Mouse (Mus musculus) embryonic fibroblast, embryonic 13.5 days (primary cell): ENCODE measurements at regions not wholly inside any gene's neighbourhood (a gene's known extent, or its start where the extent isn't known, plus 50 kb on each side); places are given as distances from the start of the nearest gene placed in this dataset.

Experiments
- CTCF ChIP-seq: IDR thresholded peaks from 2 replicates; pipeline ENCODE4 v1.5.1; 2011; ENCODE audit warnings: mild to moderate bottlenecking, control low read depth, low read length, moderate library complexity, borderline replicate concordance; ENCODE audit not compliant: insufficient read depth
- POLR2A ChIP-seq: IDR thresholded peaks from 2 replicates; pipeline ENCODE4 v1.6.1; 2011; ENCODE audit warnings: low read depth, mild to moderate bottlenecking, control low read depth, low read length, moderate library complexity

DNA sequence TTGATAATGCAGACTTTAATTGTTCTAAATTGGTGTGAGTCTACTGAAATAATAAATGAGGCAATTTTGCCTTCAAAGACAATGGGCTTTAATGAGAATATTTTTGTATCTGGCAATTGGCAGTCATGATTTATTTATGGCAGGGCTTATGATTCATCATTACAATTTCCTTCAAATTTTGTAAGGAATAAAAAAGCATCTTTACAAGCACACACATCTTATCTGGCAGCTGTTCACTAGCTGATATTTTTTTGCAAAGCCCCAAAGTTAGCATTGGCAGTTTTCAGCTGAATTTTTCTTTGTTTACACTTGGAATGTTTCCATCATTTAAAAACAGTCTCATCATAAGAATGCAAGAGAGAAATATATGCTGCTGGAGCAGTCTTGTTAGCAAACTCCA lies 301.6 kb downstream of the Kcnc2 start:
- TF ChIP-seq POLR2A: no peak
- no peak for TF ChIP-seq CTCF
